Mouse (Mus musculus): ENCODE measurements around the gene Cd93. TPM values are rescaled to one million over a fixed set of nuclear protein-coding genes. Genes with fewer than 3 reads are reported as not detected.
A peak's percentile ranks its signal among the peaks of the same experiment; 100 is the strongest.

Cd93 gene
- total RNA-seq (2021) = 10 to 100 TPM; 12.6 to 16.5 TPM
- long read RNA-seq, experiment 1, full-length matches to known transcripts = 6 of 11 reads
- long read RNA-seq, experiment 1, partial matches to known transcripts = 4 of 11 reads
- long read RNA-seq, experiment 1, other reads (novel, unspliced or antisense) = 1 of 11 reads
- long read RNA-seq, experiment 2, full-length matches to known transcripts = 5 of 9 reads
- long read RNA-seq, experiment 2, partial matches to known transcripts = 0 of 9 reads
- long read RNA-seq, experiment 2, other reads (novel, unspliced or antisense) = 4 of 9 reads

GRCm38 (mm10) chr2:148443249-148443958, at the start of gene Cd93:
Gene Cd93 (minus strand): TSS chr2:148443563.
- peak within 1 kb of the TSS; percentile 70 for H3K4me3 ChIP-seq
- peak within 1 kb of the TSS; percentile 92 for H3K27ac ChIP-seq
- DNase-seq = peak; percentile 44
- intact Hi-C loops (cut with DNase I) = no loop called here
- TF ChIP-seq CTCF (IDR thresholded peaks at IDR 0.05) = no peak

GRCm38 (mm10) chr2:148492108-148492507, 48.7 kb upstream of the Cd93 start:
- DNase-seq = peak; percentile 29
- no peak for TF ChIP-seq CTCF (IDR thresholded peaks at IDR 0.05)
- Histone ChIP-seq H3K4me3 (no peak overlapping the region), H3K27ac (no peak overlapping the region)
- intact Hi-C loops (cut with DNase I) = no loop called here

GRCm38 (mm10) chr2:148490150-148490549, 46.8 kb upstream of the Cd93 start:
- H3K27ac ChIP-seq = peak overlapping the region; percentile 16; the same call in 1 of the 2 replicates
- intact Hi-C loops (cut with DNase I) = no loop called here
- TF ChIP-seq CTCF (IDR thresholded peaks at IDR 0.05) = no peak
- DNase-seq = no peak
- H3K4me3 ChIP-seq = no peak overlapping the region

GRCm38 (mm10) chr2:148488885-148489284, 45.5 kb upstream of the Cd93 start:
- H3K27ac ChIP-seq = 0 out of 2 replicates have a peak overlapping the region, but pooled peaks have one; percentile 38
- no peak overlapping the region for H3K4me3 ChIP-seq
- intact Hi-C loops (cut with DNase I) = no loop called here
- no peak for TF ChIP-seq CTCF (IDR thresholded peaks at IDR 0.05)
- no peak for DNase-seq

GRCm38 (mm10) chr2:148485576-148485975, 42.2 kb upstream of the Cd93 start:
- intact Hi-C loops (cut with DNase I) = no loop called here
- TF ChIP-seq CTCF (IDR thresholded peaks at IDR 0.05) = no peak
- Histone ChIP-seq H3K4me3 (no peak overlapping the region), H3K27ac (no peak overlapping the region)
- DNase-seq = no peak

- intact Hi-C loops (cut with DNase I) = no loop called here
- no peak for DNase-seq
- TF ChIP-seq CTCF (IDR thresholded peaks at IDR 0.05) = no peak
- Histone ChIP-seq H3K27ac (no peak overlapping the region), H3K4me3 (no peak overlapping the region)
Observed at GRCm38 (mm10) chr2:148480376-148480775, 37.0 kb upstream of the Cd93 start.

GRCm38 (mm10) chr2:148478141-148478701, 34.9 kb upstream of the Cd93 start:
- intact Hi-C loops (cut with DNase I) = no loop called here
- Histone ChIP-seq H3K27ac (peak overlapping the region; percentile 79), H3K4me3 (no peak overlapping the region)
- TF ChIP-seq CTCF (IDR thresholded peaks at IDR 0.05) = no peak
- DNase-seq = peak; percentile 81

- no peak for DNase-seq
- H3K27ac ChIP-seq = peak overlapping the region; percentile 79
- H3K4me3 ChIP-seq = no peak overlapping the region
- intact Hi-C loops (cut with DNase I) = no loop called here
- no peak for TF ChIP-seq CTCF (IDR thresholded peaks at IDR 0.05)
Observed at GRCm38 (mm10) chr2:148477346-148477745, 34.0 kb upstream of the Cd93 start.

DNA sequence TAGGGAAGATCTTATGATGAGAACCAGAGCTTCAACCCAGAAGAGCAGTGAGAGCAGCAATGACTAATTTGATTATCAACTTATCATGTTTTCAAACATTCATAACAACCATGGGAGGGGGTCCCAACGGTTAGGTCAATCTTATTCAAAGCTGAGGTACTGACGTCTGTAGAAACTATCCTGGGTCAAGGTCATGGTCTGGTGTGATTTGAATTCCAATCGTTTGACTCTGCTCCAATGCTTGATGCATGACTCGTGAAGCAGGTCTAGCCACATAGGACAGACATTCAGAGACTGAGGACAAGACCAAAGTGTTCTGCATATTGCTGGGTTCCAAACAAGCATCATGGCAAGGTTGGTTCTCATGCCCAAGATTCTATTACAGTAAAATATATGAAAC, 33.2 kb upstream of the Cd93 start:
- intact Hi-C loops (cut with DNase I) = no loop called here

GRCm38 (mm10) chr2:148475879-148476495, 32.6 kb upstream of the Cd93 start:
- Histone ChIP-seq H3K4me3 (no peak overlapping the region), H3K27ac (no peak overlapping the region)
- no peak for DNase-seq
- intact Hi-C loops (cut with DNase I) = no loop called here
- no peak for TF ChIP-seq CTCF (IDR thresholded peaks at IDR 0.05)

More for the DNA sequence above, 33.2 kb upstream of the Cd93 start:
- no peak overlapping the region for H3K27ac ChIP-seq
- DNase-seq = no peak
- no peak overlapping the region for H3K4me3 ChIP-seq
- TF ChIP-seq CTCF (IDR thresholded peaks at IDR 0.05) = no peak

GRCm38 (mm10) chr2:148469341-148470238, 26.2 kb upstream of the Cd93 start:
- DNase-seq = no peak
- Histone ChIP-seq H3K4me3 (no peak overlapping the region), H3K27ac (peak overlapping the region; percentile 58)
- intact Hi-C loops (cut with DNase I) = no loop called here
- TF ChIP-seq CTCF (IDR thresholded peaks at IDR 0.05) = no peak

DNA sequence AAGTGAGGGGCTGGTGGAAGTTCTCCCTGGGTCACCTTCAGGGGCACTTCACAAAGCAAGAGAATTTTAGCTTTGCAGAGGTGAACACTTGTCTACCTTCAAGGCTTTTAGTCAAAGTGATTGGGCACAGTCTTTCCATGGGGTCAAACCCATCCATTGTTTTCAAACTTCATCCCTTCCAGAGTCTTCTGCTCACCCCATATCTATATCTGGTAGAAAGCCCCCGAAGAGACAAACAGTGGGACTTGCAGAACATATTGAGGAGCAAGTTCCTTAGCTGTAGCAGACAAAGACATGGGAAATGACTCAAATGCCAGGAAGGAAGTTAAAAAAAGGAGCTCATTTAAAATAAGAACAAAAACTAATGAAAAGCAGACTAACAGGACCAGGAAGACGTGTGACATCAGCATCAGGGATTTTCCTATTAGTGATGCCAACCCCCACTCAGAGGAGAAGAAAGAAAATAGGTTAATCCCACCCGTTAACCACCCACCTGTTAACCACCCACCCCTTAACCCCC, 24.6 kb upstream of the Cd93 start:
- intact Hi-C loops (cut with DNase I) = no loop called here
- no peak for TF ChIP-seq CTCF (IDR thresholded peaks at IDR 0.05)
- peak overlapping the region; percentile 67 for H3K27ac ChIP-seq

More for the DNA sequence above, 24.6 kb upstream of the Cd93 start:
- H3K4me3 ChIP-seq = no peak overlapping the region
- DNase-seq = no peak

Measured in gastrocnemius, adult 2 months (tissue).